Mouse (Mus musculus): ENCODE results near the gene Camk1d. TPM values are rescaled to one million over a fixed set of nuclear protein-coding genes. Genes with fewer than 3 reads are reported as not detected.

The Camk1d gene
- polyA plus RNA-seq, 1 experiment from 2014 or later, result 1.3 TPM

- WGBS (ENCODE audit: insufficient replicate concordance), result 47% methylated on average over 3 of the region's 3 CpGs
- H3K27me3 ChIP-seq (replicated peaks), result no peaks in the 10 kb centered on the region
- H3K27ac ChIP-seq, result no peak overlapping the region
Observed at GRCm38 (mm10) chr2:5371316-5371715, 343.0 kb downstream of the Camk1d start.

DNA sequence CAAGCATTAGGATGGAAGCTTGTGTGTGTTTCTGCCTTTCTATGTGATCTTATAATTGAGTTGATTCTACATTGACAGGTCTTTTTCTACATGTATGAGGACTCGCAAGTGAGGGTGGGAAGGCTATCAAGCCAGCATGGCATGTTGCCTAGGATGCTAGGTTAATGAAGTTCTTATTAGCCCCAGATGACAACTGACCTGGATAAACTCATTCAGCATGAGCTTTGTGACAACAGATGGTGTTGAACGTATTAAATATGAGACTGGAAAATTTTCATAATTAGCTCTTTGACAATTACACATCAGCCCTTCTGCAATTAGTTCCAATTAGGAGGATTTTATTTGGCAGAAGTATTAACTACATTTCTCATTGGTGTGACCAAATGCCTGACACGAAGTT, 343.7 kb downstream of the Camk1d start:
- ATAC-seq, result no peak
- Histone ChIP-seq H3K4me1 (no peaks in the 10 kb centered on the region), H3K4me3 (no peak overlapping the region), H3K36me3 (no peaks in the 10 kb centered on the region), H3K4me2 (no peak overlapping the region), H3K27me3 (replicated peaks) (no peaks in the 10 kb centered on the region), H3K27ac (no peak overlapping the region), H3K9ac (no peak overlapping the region), H3K9me3 (replicated peaks) (no peaks in the 10 kb centered on the region)
- 52% methylated on average over 3 of the region's 3 CpGs for WGBS (ENCODE audit: insufficient replicate concordance)

More at GRCm38 (mm10) chr2:5371316-5371715, 343.0 kb downstream of the Camk1d start:
- Histone ChIP-seq H3K4me3 (no peak overlapping the region), H3K9me3 (replicated peaks) (no peaks in the 10 kb centered on the region), H3K4me2 (no peak overlapping the region), H3K9ac (no peak overlapping the region), H3K36me3 (no peaks in the 10 kb centered on the region), H3K4me1 (no peaks in the 10 kb centered on the region)
- ATAC-seq, result no peak

DNA sequence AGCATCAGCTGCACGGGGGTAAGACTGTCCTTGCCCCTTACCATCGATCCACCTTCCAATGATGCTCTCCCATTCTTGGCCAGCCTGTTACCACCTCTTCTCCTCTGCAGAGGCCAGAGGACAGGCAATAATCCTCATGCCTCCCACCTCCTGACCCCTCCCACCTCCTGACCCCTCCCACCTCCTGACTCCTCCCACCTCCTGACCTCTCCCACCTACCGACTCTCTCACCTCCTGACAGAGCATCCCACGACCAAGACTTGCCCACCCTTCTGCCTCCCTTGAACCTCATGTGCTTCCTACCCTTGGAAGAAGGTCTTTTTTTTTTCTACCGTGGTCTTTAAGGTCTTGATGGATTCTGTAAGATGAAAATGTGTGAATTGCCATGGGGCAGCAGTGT, 350.5 kb downstream of the Camk1d start:
- no peaks in the 10 kb centered on the region for H3K9me3 ChIP-seq (replicated peaks)
- no peak overlapping the region for H3K9ac ChIP-seq
- no peak overlapping the region for H3K4me3 ChIP-seq
- H3K4me1 ChIP-seq, result no peaks in the 10 kb centered on the region
- no peak for ATAC-seq
- no peaks in the 10 kb centered on the region for H3K36me3 ChIP-seq
- H3K4me2 ChIP-seq, result no peak overlapping the region
- 43% methylated on average over 5 of the region's 5 CpGs for WGBS (ENCODE audit: insufficient replicate concordance)
- H3K27me3 ChIP-seq (replicated peaks), result no peaks in the 10 kb centered on the region
- no peak overlapping the region for H3K27ac ChIP-seq

DNA sequence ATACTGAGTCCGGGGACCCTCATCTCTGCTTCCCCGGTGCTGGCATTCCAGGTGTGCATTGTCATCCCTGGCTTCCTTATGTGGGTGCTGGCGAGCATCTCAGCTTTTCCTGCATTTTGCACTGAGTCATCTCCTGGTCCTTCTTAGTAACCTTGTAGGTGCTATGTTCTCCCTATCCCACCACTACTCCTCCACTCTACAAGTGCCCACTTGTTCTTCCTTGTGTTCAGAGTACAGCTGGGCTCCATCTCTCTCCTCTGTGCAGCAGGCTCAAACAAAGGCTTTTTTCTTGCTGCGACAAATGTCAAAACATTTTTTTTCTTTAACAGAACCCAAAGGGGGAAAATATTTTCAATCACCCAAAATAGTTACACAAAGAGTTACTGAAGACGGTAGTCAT, 356.3 kb downstream of the Camk1d start:
- no peak overlapping the region for H3K4me2 ChIP-seq
- H3K27ac ChIP-seq, result no peak overlapping the region
- ATAC-seq, result no peak
- no peak overlapping the region for H3K9ac ChIP-seq
- no peaks in the 10 kb centered on the region for H3K4me1 ChIP-seq
- no peaks in the 10 kb centered on the region for H3K36me3 ChIP-seq
- H3K9me3 ChIP-seq (replicated peaks), result no peaks in the 10 kb centered on the region
- no peak overlapping the region for H3K4me3 ChIP-seq
- 72% methylated on average over 5 of the region's 5 CpGs for WGBS (ENCODE audit: insufficient replicate concordance)
- H3K27me3 ChIP-seq (replicated peaks), result no peaks in the 10 kb centered on the region

GRCm38 (mm10) chr2:5357056-5357455, 357.3 kb downstream of the Camk1d start:
- WGBS (ENCODE audit: insufficient replicate concordance), result 60% methylated on average over 4 of the region's 4 CpGs

GRCm38 (mm10) chr2:5352821-5353522, 361.3 kb downstream of the Camk1d start:
- H3K9ac ChIP-seq, result no peak overlapping the region
- no peaks in the 10 kb centered on the region for H3K36me3 ChIP-seq
- no peak overlapping the region for H3K4me3 ChIP-seq
- no peaks in the 10 kb centered on the region for H3K4me1 ChIP-seq
- no peak for ATAC-seq
- no peaks in the 10 kb centered on the region for H3K27me3 ChIP-seq (replicated peaks)
- H3K27ac ChIP-seq, result no peak overlapping the region
- H3K4me2 ChIP-seq, result no peak overlapping the region
- no peaks in the 10 kb centered on the region for H3K9me3 ChIP-seq (replicated peaks)
- 69% methylated on average over 13 of the region's 13 CpGs for WGBS (ENCODE audit: insufficient replicate concordance)

More at GRCm38 (mm10) chr2:5357056-5357455, 357.3 kb downstream of the Camk1d start:
- ATAC-seq, result no peak
- Histone ChIP-seq H3K4me2 (no peak overlapping the region), H3K4me3 (no peak overlapping the region), H3K9ac (no peak overlapping the region), H3K9me3 (replicated peaks) (no peaks in the 10 kb centered on the region), H3K27ac (no peak overlapping the region), H3K4me1 (no peaks in the 10 kb centered on the region), H3K27me3 (replicated peaks) (no peaks in the 10 kb centered on the region), H3K36me3 (no peaks in the 10 kb centered on the region)

DNA sequence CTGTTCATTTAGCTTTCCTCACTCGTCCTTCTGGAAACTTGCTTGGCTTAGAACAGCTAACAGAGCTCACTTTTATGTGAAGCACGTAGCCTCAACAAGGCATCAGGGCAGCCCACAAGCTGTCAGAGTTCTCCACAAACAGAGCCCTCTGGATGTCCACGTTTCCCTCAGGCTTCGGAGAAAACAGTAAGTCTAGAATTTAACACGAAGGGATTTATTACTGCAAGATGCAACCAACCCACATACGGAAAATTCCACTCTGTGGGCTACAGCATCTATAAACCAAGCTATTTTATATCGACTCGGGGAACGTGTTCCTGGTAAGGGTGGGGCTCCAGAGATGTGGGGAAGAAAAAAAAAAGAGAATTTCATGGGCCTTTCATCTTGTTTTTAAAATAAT, 369.0 kb downstream of the Camk1d start:
- Histone ChIP-seq H3K9me3 (replicated peaks) (no peaks in the 10 kb centered on the region), H3K36me3 (no peaks in the 10 kb centered on the region), H3K27ac (no peak overlapping the region), H3K4me2 (no peak overlapping the region), H3K4me3 (no peak overlapping the region), H3K27me3 (replicated peaks) (no peaks in the 10 kb centered on the region), H3K4me1 (no peaks in the 10 kb centered on the region), H3K9ac (no peak overlapping the region)
- no peak for ATAC-seq
- 60% methylated on average over 9 of the region's 9 CpGs for WGBS (ENCODE audit: insufficient replicate concordance)

GRCm38 (mm10) chr2:5327533-5328250, 386.6 kb downstream of the Camk1d start:
- WGBS (ENCODE audit: insufficient replicate concordance), result 72% methylated on average over 12 of the region's 12 CpGs
- no peak overlapping the region for H3K4me2 ChIP-seq
- H3K36me3 ChIP-seq, result no peaks in the 10 kb centered on the region
- no peak overlapping the region for H3K4me3 ChIP-seq
- no peak overlapping the region for H3K9ac ChIP-seq
- H3K9me3 ChIP-seq (replicated peaks), result no peaks in the 10 kb centered on the region
- H3K27ac ChIP-seq, result no peak overlapping the region
- no peak for ATAC-seq
- H3K27me3 ChIP-seq (replicated peaks), result no peaks in the 10 kb centered on the region
- H3K4me1 ChIP-seq, result no peaks in the 10 kb centered on the region

DNA sequence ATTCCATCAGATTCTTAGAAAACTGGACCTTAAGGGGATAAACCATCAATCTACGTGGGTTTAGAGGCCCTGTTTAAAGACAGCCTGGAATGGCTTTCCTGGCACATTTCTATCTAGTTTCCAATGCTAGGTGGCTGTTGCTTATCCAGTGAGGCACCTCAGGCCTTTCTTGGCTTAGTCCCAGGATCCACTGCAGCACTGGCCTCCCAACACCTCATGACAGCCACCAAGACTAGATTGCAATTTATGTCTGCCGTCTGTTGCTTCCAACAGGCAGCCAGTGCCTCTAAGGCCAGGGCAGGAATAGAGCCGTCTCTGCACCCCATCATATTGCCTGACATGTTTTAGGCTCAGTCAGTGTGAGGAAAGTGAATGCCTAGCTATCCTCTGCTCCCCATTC, 389.5 kb downstream of the Camk1d start:
- Histone ChIP-seq H3K9me3 (replicated peaks) (no peaks in the 10 kb centered on the region; the same call in 1 of the 2 replicates), H3K9ac (no peak overlapping the region), H3K4me3 (no peak overlapping the region), H3K36me3 (no peaks in the 10 kb centered on the region), H3K4me1 (no peaks in the 10 kb centered on the region), H3K27me3 (replicated peaks) (no peaks in the 10 kb centered on the region), H3K4me2 (no peak overlapping the region), H3K27ac (no peak overlapping the region)
- 48% methylated on average over 3 of the region's 3 CpGs for WGBS (ENCODE audit: insufficient replicate concordance)
- ATAC-seq, result no peak

GRCm38 (mm10) chr2:5321660-5322295, 392.5 kb downstream of the Camk1d start:
- Histone ChIP-seq H3K4me2 (no peak overlapping the region), H3K27me3 (replicated peaks) (no peaks in the 10 kb centered on the region), H3K4me1 (peaks cover under 1% of the 10 kb centered on the region; the same call in 1 of the 2 replicates), H3K9me3 (replicated peaks) (peaks cover 7% of the 10 kb centered on the region; the same call in 1 of the 2 replicates), H3K4me3 (no peak overlapping the region), H3K9ac (no peak overlapping the region), H3K27ac (no peak overlapping the region), H3K36me3 (no peaks in the 10 kb centered on the region)
- WGBS (ENCODE audit: insufficient replicate concordance), result 62% methylated on average over 8 of the region's 8 CpGs
- no peak for ATAC-seq

GRCm38 (mm10) chr2:5319138-5319537, 395.2 kb downstream of the Camk1d start:
- H3K9ac ChIP-seq, result no peak overlapping the region
- no peak overlapping the region for H3K27ac ChIP-seq
- peaks cover 11% of the 10 kb centered on the region for H3K4me1 ChIP-seq
- no peak for ATAC-seq
- no peaks in the 10 kb centered on the region for H3K27me3 ChIP-seq (replicated peaks)
- no peak overlapping the region for H3K4me2 ChIP-seq
- 63% methylated on average over 3 of the region's 3 CpGs for WGBS (ENCODE audit: insufficient replicate concordance)
- H3K36me3 ChIP-seq, result no peaks in the 10 kb centered on the region
- peaks cover 7% of the 10 kb centered on the region; the same call in 1 of the 2 replicates for H3K9me3 ChIP-seq (replicated peaks)
- no peak overlapping the region for H3K4me3 ChIP-seq

DNA sequence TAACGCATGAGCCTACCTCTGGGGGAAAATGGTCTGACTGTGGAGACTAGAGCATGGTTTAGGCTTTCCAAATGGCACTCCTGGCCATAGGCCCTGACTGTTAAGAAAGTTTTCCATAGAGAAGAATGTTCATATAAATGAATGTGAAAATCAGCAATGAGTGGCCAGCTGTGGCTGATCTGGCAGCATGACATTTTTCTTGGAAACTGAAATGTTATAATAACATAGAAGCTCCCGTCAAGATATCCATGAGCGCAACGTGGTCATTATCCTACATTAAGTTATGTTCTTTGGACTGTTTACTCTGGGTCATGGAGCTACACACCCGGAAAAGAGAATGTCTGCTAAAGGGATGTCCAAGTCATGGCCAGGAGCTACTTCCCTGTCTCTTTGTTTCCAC, 397.6 kb downstream of the Camk1d start:
- Histone ChIP-seq H3K4me1 (peaks cover 11% of the 10 kb centered on the region), H3K27ac (no peak overlapping the region), H3K27me3 (replicated peaks) (no peaks in the 10 kb centered on the region), H3K36me3 (no peaks in the 10 kb centered on the region), H3K4me3 (no peak overlapping the region), H3K9me3 (replicated peaks) (peaks cover 7% of the 10 kb centered on the region; the same call in 1 of the 2 replicates), H3K9ac (no peak overlapping the region), H3K4me2 (no peak overlapping the region)
- ATAC-seq, result no peak
- WGBS (ENCODE audit: insufficient replicate concordance), result 68% methylated on average over 5 of the region's 5 CpGs

Measured in liver, embryonic 12.5 days (tissue).